Mouse (Mus musculus): ENCODE data around the gene Vrtn. TPM values are rescaled to one million over a fixed set of nuclear protein-coding genes. Genes with fewer than 3 reads are reported as not detected.

Gene Vrtn
- polyA plus RNA-seq, 1 experiment from 2014 or later, result not detected

DNA sequence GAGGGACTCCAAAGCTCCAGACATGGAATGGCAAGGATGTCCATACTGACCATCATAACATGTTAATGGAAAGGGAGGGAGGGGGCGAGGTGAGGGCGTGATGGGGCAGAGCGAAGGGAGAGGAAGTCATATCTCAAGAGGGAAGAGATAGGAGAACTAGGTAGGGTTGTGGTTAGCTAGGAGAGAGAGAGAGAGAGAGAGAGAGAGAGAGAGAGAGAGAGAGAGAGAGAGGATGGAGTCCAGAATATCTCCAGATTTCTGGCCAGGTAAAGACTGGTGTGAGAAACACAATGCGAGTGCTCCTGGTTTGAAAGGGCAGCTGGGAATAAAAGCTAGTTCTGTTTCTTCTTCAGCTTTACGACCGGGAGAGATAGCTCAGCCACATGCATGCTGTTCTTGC lies 51.3 kb downstream of the Vrtn start:
- Histone ChIP-seq H3K27ac (no peak overlapping the region), H3K9me3 (no peaks in the 10 kb centered on the region), H3K27me3 (ENCODE audit: poor library complexity, severe bottlenecking) (peaks cover 6% of the 10 kb centered on the region), H3K4me3 (no peak overlapping the region), H3K4me1 (no peaks in the 10 kb centered on the region), H3K36me3 (replicated peaks) (no peaks in the 10 kb centered on the region)
- WGBS, result 88% methylated on average over 6 of the region's 6 CpGs
- DNase-seq (ENCODE audit: extremely low spot score, low spot score), result no peak

- H3K36me3 ChIP-seq (replicated peaks), result no peaks in the 10 kb centered on the region
- peaks cover 11% of the 10 kb centered on the region for H3K4me1 ChIP-seq
- peaks cover 66% of the 10 kb centered on the region for H3K27me3 ChIP-seq (ENCODE audit: poor library complexity, severe bottlenecking)
- DNase-seq (ENCODE audit: extremely low spot score, low spot score), result peak; percentile 77
- H3K4me3 ChIP-seq, result peak within 1 kb of the TSS; percentile 64
- under 1% methylated on average over 78 of the region's 79 CpGs for WGBS
- no peak within 1 kb of the TSS; the same call in 1 of the 2 replicates for H3K27ac ChIP-seq
- H3K9me3 ChIP-seq, result no peaks in the 10 kb centered on the region
Measured at GRCm38 (mm10) chr12:84698319-84699081, 57.7 kb downstream of the Vrtn start, which contains the start of gene Syndig1l. TSS of gene Syndig1l (minus strand) at chr12:84698831.

Other genes starting within 250 kb of the Vrtn start
- gene Entpd5, start 232.0 kb upstream of the Vrtn start, polyA plus RNA-seq (2016; fragmentation: Nextera tagmentation; extraction: Ambion mirVana), result 9.9 and 10.3 TPM in 2 replicates
- 0.92 and 0.98 TPM in 2 replicates for gene Bbof1, start 231.9 kb upstream of the Vrtn start, polyA plus RNA-seq (2016; fragmentation: Nextera tagmentation; extraction: Ambion mirVana)
- gene Rnf113a2, start 223.8 kb upstream of the Vrtn start, polyA plus RNA-seq (2016; fragmentation: Nextera tagmentation; extraction: Ambion mirVana), result 23.9 and 25.6 TPM in 2 replicates
- gene Aldh6a1, start 190.0 kb upstream of the Vrtn start, polyA plus RNA-seq (2016; fragmentation: Nextera tagmentation; extraction: Ambion mirVana), result 15.0 and 16.2 TPM in 2 replicates
- gene Lin52, start 189.6 kb upstream of the Vrtn start, polyA plus RNA-seq (2016; fragmentation: Nextera tagmentation; extraction: Ambion mirVana), result 31.1 and 33.5 TPM in 2 replicates
- 1.2 and 2.2 TPM in 2 replicates for gene Vsx2, start 71.3 kb upstream of the Vrtn start, polyA plus RNA-seq (2016; fragmentation: Nextera tagmentation; extraction: Ambion mirVana)
- gene Abcd4, start 23.6 kb upstream of the Vrtn start, polyA plus RNA-seq (2016; fragmentation: Nextera tagmentation; extraction: Ambion mirVana), result 12.7 and 12.8 TPM in 2 replicates
- gene Syndig1l, start 57.8 kb downstream of the Vrtn start, polyA plus RNA-seq (2016; fragmentation: Nextera tagmentation; extraction: Ambion mirVana), result 0.10 and 0.15 TPM in 2 replicates
- 62.7 and 66.0 TPM in 2 replicates for gene Npc2, start 132.1 kb downstream of the Vrtn start, polyA plus RNA-seq (2016; fragmentation: Nextera tagmentation; extraction: Ambion mirVana)
- 151 and 152 TPM in 2 replicates for gene Isca2, start 132.2 kb downstream of the Vrtn start, polyA plus RNA-seq (2016; fragmentation: Nextera tagmentation; extraction: Ambion mirVana)
- 0.10 TPM in 1 of 2 replicates, not detected in the other for gene Ltbp2, start 235.5 kb downstream of the Vrtn start, polyA plus RNA-seq (2016; fragmentation: Nextera tagmentation; extraction: Ambion mirVana)

Measured in forebrain, embryonic 10.5 days (tissue).